Mouse (Mus musculus): ENCODE data around the gene Selenbp1.

GRCm38 (mm10) chr3:94949645-94950044 is 16.8 kb downstream of the Selenbp1 start:
- no peak for TF ChIP-seq POLR2A (IDR thresholded peaks at IDR 0.05; ENCODE audit: insufficient read depth, low read depth, low read length)
- no peak for TF ChIP-seq CTCF (IDR thresholded peaks at IDR 0.05)

Data from heart, adult 2 months (tissue).